In the genomic region with DNA sequence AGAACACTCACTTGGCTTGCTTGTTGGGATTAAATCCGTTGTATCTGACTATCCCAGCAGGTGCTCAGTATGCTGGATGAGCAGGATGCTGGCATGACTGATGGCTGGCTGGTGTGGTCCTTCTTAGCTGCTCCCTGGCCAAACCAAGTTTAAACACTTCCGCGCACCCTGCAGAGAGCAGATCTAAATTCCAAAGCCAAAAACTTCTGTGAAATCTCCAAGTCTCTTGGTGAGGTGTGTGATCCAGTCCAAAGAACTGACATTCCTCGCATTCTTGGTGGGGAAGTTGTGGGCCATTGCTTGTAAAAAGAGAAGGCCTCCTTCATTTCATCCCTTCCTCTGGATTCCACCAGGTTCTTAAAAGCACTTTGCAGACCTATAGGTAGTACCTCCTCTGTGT, we compare ENCODE assay signal across 22 mouse cellular contexts.
A peak's percentile ranks its signal among the peaks of the same experiment; 100 is the strongest.
DNase-seq lines count a peak whose midpoint lies in the region; ATAC-seq and TF ChIP-seq lines count a peak whose summit lies in the region.
"Had no signal": no experiment of that assay in that cellular context is flagged by ENCODE, and none has a peak within 500 bp of the region (broad histone marks: within the 10 kb centered on the region; RNA-seq: fewer than 3 reads in every experiment).

No protein-coding gene starts in this region.

- no peak overlapping the region for H3K9ac ChIP-seq in ES-Bruce4 (ENCODE audit: low read depth, poor library complexity, severe bottlenecking)
- no peak overlapping the region for H3K9ac ChIP-seq in liver, embryonic 13.5 days
- no peak overlapping the region for H3K9ac ChIP-seq in hindbrain, embryonic 13.5 days
- H3K9ac ChIP-seq: forebrain, embryonic 13.5 days; forebrain, postnatal 0 days; heart, embryonic 15.5 days; hindbrain, embryonic 14.5 days; intestine, embryonic 15.5 days had no signal

- H3K4me2 ChIP-seq in liver, embryonic 13.5 days, result no peak overlapping the region
- H3K4me2 ChIP-seq in hindbrain, embryonic 13.5 days, result no peak overlapping the region
- H3K4me2 ChIP-seq: forebrain, embryonic 13.5 days; heart, embryonic 11.5 days; heart, embryonic 15.5 days; hindbrain, embryonic 14.5 days; intestine, embryonic 15.5 days had no signal

- H3K27me3 ChIP-seq in ES-Bruce4 (ENCODE audit: control insufficient read depth, insufficient read depth, low read length, poor library complexity, severe bottlenecking), result no peaks in the 10 kb centered on the region
- no peaks in the 10 kb centered on the region for H3K27me3 ChIP-seq in Patski
- no peaks in the 10 kb centered on the region for H3K27me3 ChIP-seq in liver, embryonic 13.5 days
- H3K27me3 ChIP-seq in hindbrain, embryonic 13.5 days, result no peaks in the 10 kb centered on the region
- H3K27me3 ChIP-seq: CH12.LX; forebrain, embryonic 13.5 days; heart, embryonic 15.5 days; intestine, embryonic 15.5 days had no signal

- peak overlapping the region; percentile 65 for H3K27ac ChIP-seq in ES-Bruce4 (ENCODE audit: insufficient read depth, low read length)
- H3K27ac ChIP-seq in liver, embryonic 13.5 days, result peak overlapping the region; percentile 88; the same call in 1 of the 2 replicates
- no peak overlapping the region for H3K27ac ChIP-seq in hindbrain, embryonic 13.5 days
- H3K27ac ChIP-seq: embryonic facial prominence, embryonic 10.5 days; forebrain, embryonic 13.5 days; heart, adult 2 months; heart, embryonic 15.5 days; hindbrain, embryonic 14.5 days; intestine, embryonic 15.5 days had no signal

- CTCF ChIA-PET in Patski (lab: Charles Lee), result no interaction called here

- no peaks in the 10 kb centered on the region; the same call in 1 of the 2 replicates for H3K36me3 ChIP-seq in ES-Bruce4 (ENCODE audit: control insufficient read depth, insufficient read depth, low read length, poor library complexity, severe bottlenecking)
- 0 out of 2 replicates have a peak, but pooled peaks cover 3% of the 10 kb centered on the region for H3K36me3 ChIP-seq in liver, embryonic 13.5 days
- H3K36me3 ChIP-seq in hindbrain, embryonic 13.5 days, result no peaks in the 10 kb centered on the region
- H3K36me3 ChIP-seq: embryonic facial prominence, embryonic 10.5 days; heart, embryonic 15.5 days; intestine, embryonic 15.5 days had no signal

- DNase-seq in 3T3-L1 (ENCODE audit: low read depth, low spot score) (peak; percentile 43), Patski (ENCODE audit: low read depth, low spot score) (no peak)
- DNase-seq in liver, embryonic 13.5 days, result no peak
- DNase-seq in urinary bladder, postnatal 4 days (ENCODE audit: low spot score in 2 of 2), result no peak
- DNase-seq in ovary, postnatal 14 days (ENCODE audit: low spot score), result no peak
- DNase-seq: adrenal gland, adult 2 months; adrenal gland, postnatal 36 days; cerebellum, adult 2 months; cerebellum, postnatal 10 days; forebrain, postnatal 0 days; gastrocnemius, postnatal 14 days; heart, adult 2 months; heart, postnatal 14 days had no signal

- in situ Hi-C loops in Patski (cut with MboI; ENCODE audit: low pct_unique_long_range_greater_than_20kb), result no loop called here

- no peak for TF ChIP-seq EP300 in ES-Bruce4 (IDR thresholded peaks at IDR 0.05; ENCODE audit: insufficient read depth, low read depth, low read length)

- ATAC-seq in Patski, result peak; percentile 13
- ATAC-seq in liver, embryonic 13.5 days (ENCODE audit: low read depth), result no peak
- ATAC-seq in hindbrain, embryonic 13.5 days (ENCODE audit: low FRiP score), result no peak
- ATAC-seq: forebrain, embryonic 13.5 days; forebrain, postnatal 0 days; intestine, embryonic 15.5 days had no signal

- 85% methylated on average over 4 of the region's 4 CpGs for WGBS in liver, embryonic 13.5 days (ENCODE audit: insufficient replicate concordance)
- 74% methylated on average over 4 of the region's 4 CpGs for WGBS in hindbrain, embryonic 13.5 days

- POLR2A ChIA-PET in Patski (lab: Charles Lee), result no interaction called here

- TF ChIP-seq CTCF in ES-Bruce4 (IDR thresholded peaks at IDR 0.05; ENCODE audit: low read depth, low read length) (no peak), Patski (IDR thresholded peaks at IDR 0.05) (no peak)

- H3K4me3 ChIP-seq in ES-Bruce4 (ENCODE audit: low read depth, low read length), result no peak overlapping the region
- no peak overlapping the region for H3K4me3 ChIP-seq in liver, embryonic 13.5 days (replicated peaks)
- no peak overlapping the region for H3K4me3 ChIP-seq in hindbrain, embryonic 13.5 days
- H3K4me3 ChIP-seq: embryonic facial prominence, embryonic 10.5 days; forebrain, embryonic 13.5 days; heart, adult 2 months; heart, embryonic 15.5 days; intestine, embryonic 15.5 days had no signal

- no peaks in the 10 kb centered on the region for H3K9me3 ChIP-seq in ES-Bruce4 (replicated peaks; ENCODE audit: control insufficient read depth, insufficient read depth, low read length, poor library complexity, severe bottlenecking)
- H3K9me3 ChIP-seq in liver, embryonic 13.5 days (replicated peaks), result no peaks in the 10 kb centered on the region
- H3K9me3 ChIP-seq in hindbrain, embryonic 13.5 days, result no peaks in the 10 kb centered on the region
- H3K9me3 ChIP-seq: embryonic facial prominence, embryonic 10.5 days; forebrain, embryonic 13.5 days; heart, embryonic 15.5 days; intestine, embryonic 15.5 days had no signal

- peaks cover 4% of the 10 kb centered on the region for H3K4me1 ChIP-seq in ES-Bruce4 (ENCODE audit: control insufficient read depth, insufficient read depth, low read length)
- H3K4me1 ChIP-seq in liver, embryonic 13.5 days (replicated peaks), result peaks cover 90% of the 10 kb centered on the region
- peaks cover 13% of the 10 kb centered on the region for H3K4me1 ChIP-seq in hindbrain, embryonic 13.5 days (replicated peaks)

- no peak for TF ChIP-seq POLR2A in ES-Bruce4 (IDR thresholded peaks at IDR 0.05; ENCODE audit: insufficient read depth, low read length)
